In genomic region chr17:54065187-54065795, GRCm38 (mm10) we compare ENCODE assay signal across 11 mouse cellular contexts.
A peak's percentile ranks its signal among the peaks of the same experiment; 100 is the strongest.
DNase-seq lines count a peak whose midpoint lies in the region; ATAC-seq and TF ChIP-seq lines count a peak whose summit lies in the region.
"Had no signal": no experiment of that assay in that cellular context is flagged by ENCODE, and none has a peak within 500 bp of the region (broad histone marks: within the 10 kb centered on the region; RNA-seq: fewer than 3 reads in every experiment).

No protein-coding gene starts in this region.

- no peak overlapping the region for H3K4me3 ChIP-seq in forebrain, embryonic 16.5 days (replicated peaks; ENCODE audit: low read length)
- H3K4me3 ChIP-seq in forebrain, embryonic 13.5 days = no peak overlapping the region
- no peak overlapping the region for H3K4me3 ChIP-seq in lung, embryonic 14.5 days (ENCODE audit: low read depth, low read length)
- H3K4me3 ChIP-seq in lung, adult 2 months (replicated peaks; ENCODE audit: extremely low read depth, low read depth, low read length) = no peak overlapping the region
- H3K4me3 ChIP-seq: intestine, embryonic 15.5 days; limb, embryonic 12.5 days had no signal

- DNase-seq in lung, embryonic 14.5 days = peak; percentile 77
- DNase-seq in lung, adult 2 months = no peak
- peak; percentile 20 for DNase-seq in embryo, embryonic 9.5 days (ENCODE audit: extremely low spot score)
- DNase-seq in retina, postnatal 7 days (ENCODE audit: low read depth, low spot score) = peak; percentile 23
- no peak for DNase-seq in liver
- DNase-seq: gastrocnemius, postnatal 14 days had no signal

- TF ChIP-seq POLR2A in lung, adult 2 months (IDR thresholded peaks at IDR 0.05; ENCODE audit: borderline replicate concordance, extremely low read depth, low read depth, low read length) = no peak

- no peaks in the 10 kb centered on the region for H3K36me3 ChIP-seq in forebrain, embryonic 16.5 days (ENCODE audit: control insufficient read depth, insufficient read depth)
- no peaks in the 10 kb centered on the region for H3K36me3 ChIP-seq in forebrain, embryonic 13.5 days (ENCODE audit: poor library complexity, severe bottlenecking)
- H3K36me3 ChIP-seq in lung, embryonic 14.5 days (ENCODE audit: insufficient read depth) = no peaks in the 10 kb centered on the region
- H3K36me3 ChIP-seq: intestine, embryonic 15.5 days; limb, embryonic 12.5 days had no signal

- no peaks in the 10 kb centered on the region for H3K4me1 ChIP-seq in forebrain, embryonic 16.5 days (replicated peaks; ENCODE audit: control insufficient read depth, insufficient read depth, low read length)
- no peaks in the 10 kb centered on the region for H3K4me1 ChIP-seq in forebrain, embryonic 13.5 days
- H3K4me1 ChIP-seq in lung, embryonic 14.5 days (ENCODE audit: insufficient read depth) = no peaks in the 10 kb centered on the region
- no peaks in the 10 kb centered on the region for H3K4me1 ChIP-seq in lung, adult 2 months (ENCODE audit: control insufficient read depth, insufficient read depth, low read length)
- H3K4me1 ChIP-seq: intestine, embryonic 15.5 days; limb, embryonic 12.5 days had no signal

- peak; percentile 55; the same call in 1 of the 2 replicates for ATAC-seq in forebrain, embryonic 16.5 days
- no peak for ATAC-seq in forebrain, embryonic 13.5 days
- no peak for ATAC-seq in lung, embryonic 14.5 days (ENCODE audit: insufficient read depth)
- no peak for ATAC-seq in erythroblast, adult 5-6 weeks (replicated peaks; ENCODE audit: low FRiP score, poor library complexity, severe bottlenecking)
- ATAC-seq: intestine, embryonic 15.5 days had no signal

- H3K27ac ChIP-seq in forebrain, embryonic 16.5 days (ENCODE audit: low read length) = no peak overlapping the region
- H3K27ac ChIP-seq in forebrain, embryonic 13.5 days = no peak overlapping the region
- no peak overlapping the region for H3K27ac ChIP-seq in lung, embryonic 14.5 days (ENCODE audit: low read depth)
- H3K27ac ChIP-seq: intestine, embryonic 15.5 days; limb, embryonic 12.5 days had no signal

- H3K4me2 ChIP-seq in forebrain, embryonic 16.5 days (ENCODE audit: low read length) = no peak overlapping the region
- H3K4me2 ChIP-seq in forebrain, embryonic 13.5 days = no peak overlapping the region
- H3K4me2 ChIP-seq in lung, embryonic 14.5 days = no peak overlapping the region
- H3K4me2 ChIP-seq: intestine, embryonic 15.5 days; limb, embryonic 12.5 days had no signal

- no peaks in the 10 kb centered on the region for H3K27me3 ChIP-seq in forebrain, embryonic 16.5 days (replicated peaks; ENCODE audit: control insufficient read depth, insufficient read depth, low read length)
- H3K27me3 ChIP-seq in forebrain, embryonic 13.5 days = no peaks in the 10 kb centered on the region
- H3K27me3 ChIP-seq in lung, embryonic 14.5 days (ENCODE audit: insufficient read depth, low read length) = no peaks in the 10 kb centered on the region
- H3K27me3 ChIP-seq: intestine, embryonic 15.5 days; limb, embryonic 12.5 days had no signal

- no peak overlapping the region for H3K9ac ChIP-seq in forebrain, embryonic 16.5 days (replicated peaks; ENCODE audit: low read depth, low read length)
- H3K9ac ChIP-seq in forebrain, embryonic 13.5 days = no peak overlapping the region
- H3K9ac ChIP-seq in lung, embryonic 14.5 days = no peak overlapping the region
- H3K9ac ChIP-seq: intestine, embryonic 15.5 days; limb, embryonic 12.5 days had no signal

- no peaks in the 10 kb centered on the region for H3K9me3 ChIP-seq in forebrain, embryonic 16.5 days (ENCODE audit: control insufficient read depth, low read length)
- no peaks in the 10 kb centered on the region for H3K9me3 ChIP-seq in forebrain, embryonic 13.5 days (replicated peaks)
- no peaks in the 10 kb centered on the region for H3K9me3 ChIP-seq in lung, embryonic 14.5 days (ENCODE audit: low read depth, low read length)
- H3K9me3 ChIP-seq: intestine, embryonic 15.5 days; limb, embryonic 12.5 days had no signal

- 33% methylated on average over 4 of the region's 4 CpGs for WGBS in forebrain, embryonic 16.5 days
- WGBS in forebrain, embryonic 13.5 days = 29% methylated on average over 4 of the region's 4 CpGs
- 23% methylated on average over 4 of the region's 4 CpGs for WGBS in lung, embryonic 14.5 days
- 30% methylated on average over 4 of the region's 4 CpGs for WGBS in lung, adult 2 months

- TF ChIP-seq CTCF in lung, embryonic 14.5 days (IDR thresholded peaks at IDR 0.05; ENCODE audit: low read depth) = peak; percentile 44; the same call in 1 of the 2 replicates
- TF ChIP-seq CTCF in lung, adult 2 months (IDR thresholded peaks at IDR 0.05; ENCODE audit: insufficient read depth, low read length) = no peak

Comparison
In these comparisons a context has a peak if more than half of its experiments do, and no peak if none do; other contexts are left out.
1. DNase-seq: peak in lung, embryonic 14.5 days (single experiment), embryo, embryonic 9.5 days (single experiment) and retina, postnatal 7 days (single experiment); none in lung, adult 2 months (single experiment) and liver (single experiment).